Mouse (Mus musculus) heart, embryonic 11.5 days (tissue): ENCODE results near the gene Ubqln4. TPM values are rescaled to one million over a fixed set of nuclear protein-coding genes. Genes with fewer than 3 reads are reported as not detected.

Experiments
- ATAC-seq: fragments of 200-750 bp; cut with Nextera tagmentation; replicated peaks from 2 replicates; pipeline ENCODE4 v1.8.0; 2017; ENCODE audit warnings: moderate library complexity; ENCODE audit not compliant: insufficient number of reproducible peaks, low FRiP score, low TSS enrichment
- H3K27ac ChIP-seq: fragments of 300-500 bp; sonication (generic); 2 replicates; pipeline ENCODE4 v1.5.1; 2014; ENCODE audit warnings: mild to moderate bottlenecking, low read depth, low read length
- H3K27me3 ChIP-seq: fragments of 300-500 bp; sonication (generic); 2 replicates; pipeline ENCODE4 v1.6.1; 2014; ENCODE audit warnings: mild to moderate bottlenecking, low read length, mixed read lengths; ENCODE audit not compliant: control insufficient read depth, insufficient read depth
- H3K36me3 ChIP-seq: fragments of 300-500 bp; sonication (generic); 2 replicates; pipeline ENCODE4 v1.6.1; 2014; ENCODE audit warnings: mild to moderate bottlenecking, low read length, moderate library complexity, mixed read lengths; ENCODE audit not compliant: control insufficient read depth, insufficient read depth
- H3K4me1 ChIP-seq: fragments of 300-500 bp; sonication (generic); 2 replicates; pipeline ENCODE4 v1.6.1; 2014; ENCODE audit warnings: low read length; ENCODE audit not compliant: control insufficient read depth, insufficient read depth
- H3K4me2 ChIP-seq: fragments of 300-500 bp; sonication (generic); 2 replicates; pipeline ENCODE4 v1.6.1; 2014; ENCODE audit warnings: mild to moderate bottlenecking, moderate library complexity
- H3K4me3 ChIP-seq: fragments of 300-500 bp; sonication (generic); 2 replicates; pipeline ENCODE4 v1.5.1; 2014; ENCODE audit warnings: low read depth, low read length
- H3K9ac ChIP-seq: fragments of 300-500 bp; sonication (generic); 2 replicates; pipeline ENCODE4 v1.6.1; 2014; ENCODE audit warnings: mild to moderate bottlenecking, low read depth, low read length, moderate library complexity
- H3K9me3 ChIP-seq: fragments of 300-500 bp; sonication (generic); replicated peaks from 2 replicates; pipeline ENCODE4 v1.6.1; 2016; ENCODE audit warnings: low read length; ENCODE audit not compliant: control insufficient read depth
- WGBS: fragments of 180-500 bp; shearing (Covaris S2); extraction: QIAGEN DNeasy Blood & Tissue Kit; methylation state at CpG from one replicate; pipeline ENCODE4 v1.1.7; 2014; ENCODE audit not compliant: insufficient replicate concordance; 5-methylcytosine and 5-hydroxymethylcytosine counted together
- polyA plus RNA-seq: library from polyadenylated mRNA; unstranded; fragments of >200 nt; fragmentation: Nextera tagmentation; extraction: Ambion mirVana; gene quantifications from 2 replicates; pipeline ENCODE4 v1.2.1, GENCODE M21; 2014

Gene Ubqln4
- polyA plus RNA-seq, 1 experiment from 2014 or later = 48.8 TPM

- peaks cover 24% of the 10 kb centered on the region for H3K36me3 ChIP-seq
- H3K9ac ChIP-seq = peak overlapping the region; percentile 60
- no peaks in the 10 kb centered on the region for H3K27me3 ChIP-seq
- peak; percentile 40 for ATAC-seq
- peak overlapping the region; percentile 85 for H3K4me2 ChIP-seq
- H3K4me3 ChIP-seq = peak overlapping the region; percentile 70
- 4% methylated on average over 64 of the region's 64 CpGs for WGBS
- H3K27ac ChIP-seq = peak overlapping the region; percentile 12
- H3K4me1 ChIP-seq = peaks cover 53% of the 10 kb centered on the region
- no peaks in the 10 kb centered on the region for H3K9me3 ChIP-seq
Measured at GRCm38 (mm10) chr3:88536103-88536930, 17.2 kb upstream of the Ubqln4 start.

- no peak for ATAC-seq
- peak overlapping the region; percentile 12; the same call in 1 of the 2 replicates for H3K27ac ChIP-seq
- H3K36me3 ChIP-seq = peaks cover 24% of the 10 kb centered on the region
- no peaks in the 10 kb centered on the region for H3K27me3 ChIP-seq
- peak overlapping the region; percentile 70 for H3K4me3 ChIP-seq
- peaks cover 53% of the 10 kb centered on the region for H3K4me1 ChIP-seq
- H3K9ac ChIP-seq = peak overlapping the region; percentile 56; the same call in 1 of the 2 replicates
- peak overlapping the region; percentile 85 for H3K4me2 ChIP-seq
- WGBS = 65% methylated on average over 6 of the region's 6 CpGs
- no peaks in the 10 kb centered on the region for H3K9me3 ChIP-seq
Measured at GRCm38 (mm10) chr3:88537146-88537545, 16.4 kb upstream of the Ubqln4 start.

DNA sequence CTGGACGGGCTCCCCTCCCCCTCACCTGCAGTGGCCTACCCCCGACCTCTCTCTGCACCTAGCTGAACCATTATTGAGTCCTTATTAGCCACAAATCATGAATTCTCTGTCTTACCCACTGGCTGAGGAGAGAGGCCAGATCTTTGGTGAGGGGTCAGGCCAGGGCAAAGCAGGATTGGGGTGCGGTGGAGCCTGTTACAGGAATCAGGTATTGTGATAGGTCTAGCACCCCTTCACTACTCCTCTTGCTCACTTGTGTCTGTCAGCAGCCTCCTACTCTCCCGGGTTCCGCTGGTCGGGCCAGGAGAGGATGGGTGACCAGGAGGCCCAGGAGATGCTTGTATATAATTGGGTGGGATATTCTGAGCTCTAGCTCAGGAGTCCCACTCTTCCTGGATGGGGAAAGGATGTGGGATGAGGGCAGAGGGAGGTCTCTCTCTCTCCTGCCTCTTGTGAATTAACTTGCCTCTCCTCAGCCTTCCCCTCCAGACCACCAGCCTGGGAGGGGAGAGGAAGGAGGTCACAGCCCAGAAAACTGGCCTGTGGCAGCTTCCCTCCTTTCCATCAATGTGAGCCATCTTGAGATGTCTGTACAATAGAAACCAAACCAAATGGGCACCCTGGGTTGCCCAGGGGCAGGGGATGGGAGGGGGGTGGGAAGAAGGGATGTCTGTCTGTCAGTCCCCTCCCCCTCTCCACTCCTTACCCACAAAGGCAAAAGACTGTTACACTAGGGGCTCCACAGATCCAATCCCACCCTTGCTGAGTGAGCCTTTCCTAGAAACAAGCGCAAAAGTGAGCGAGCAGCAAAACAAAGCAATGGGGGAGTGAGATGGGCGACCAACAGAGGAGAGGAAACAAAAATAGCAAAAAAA is 15.1 kb upstream of the Ubqln4 start:
- Histone ChIP-seq H3K27ac (no peak overlapping the region), H3K4me3 (no peak overlapping the region), H3K4me1 (peaks cover 50% of the 10 kb centered on the region), H3K27me3 (no peaks in the 10 kb centered on the region), H3K4me2 (0 out of 2 replicates have a peak overlapping the region, but pooled peaks have one; percentile 6), H3K36me3 (peaks cover 24% of the 10 kb centered on the region), H3K9me3 (no peaks in the 10 kb centered on the region), H3K9ac (no peak overlapping the region)
- ATAC-seq = no peak
- 42% methylated on average over 9 of the region's 9 CpGs for WGBS

DNA sequence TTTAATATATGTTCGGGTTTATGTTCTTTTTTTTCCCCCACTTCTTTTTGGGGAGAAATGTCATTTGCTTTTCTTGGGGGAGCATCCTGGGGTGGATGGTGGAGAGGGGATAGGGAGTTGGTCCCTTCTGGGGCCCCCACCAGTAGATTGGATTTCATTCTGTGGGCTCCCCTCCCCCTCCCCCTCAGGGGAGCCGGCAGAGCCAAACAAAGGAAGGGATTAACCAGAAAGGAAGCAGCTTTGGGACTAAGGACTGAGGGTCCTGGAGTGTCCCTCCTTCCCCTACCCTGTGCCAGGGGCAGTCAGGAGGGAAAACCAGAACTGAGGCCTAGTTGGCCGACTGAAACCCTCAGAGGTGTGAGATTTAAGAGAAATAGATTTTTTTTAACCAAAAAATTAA is 14.2 kb upstream of the Ubqln4 start:
- Histone ChIP-seq H3K27ac (no peak overlapping the region), H3K9me3 (no peaks in the 10 kb centered on the region), H3K27me3 (no peaks in the 10 kb centered on the region), H3K9ac (no peak overlapping the region), H3K4me2 (no peak overlapping the region), H3K4me3 (no peak overlapping the region), H3K36me3 (peaks cover 24% of the 10 kb centered on the region), H3K4me1 (peaks cover 41% of the 10 kb centered on the region)
- ATAC-seq = no peak
- 19% methylated on average over 3 of the region's 3 CpGs for WGBS

DNA sequence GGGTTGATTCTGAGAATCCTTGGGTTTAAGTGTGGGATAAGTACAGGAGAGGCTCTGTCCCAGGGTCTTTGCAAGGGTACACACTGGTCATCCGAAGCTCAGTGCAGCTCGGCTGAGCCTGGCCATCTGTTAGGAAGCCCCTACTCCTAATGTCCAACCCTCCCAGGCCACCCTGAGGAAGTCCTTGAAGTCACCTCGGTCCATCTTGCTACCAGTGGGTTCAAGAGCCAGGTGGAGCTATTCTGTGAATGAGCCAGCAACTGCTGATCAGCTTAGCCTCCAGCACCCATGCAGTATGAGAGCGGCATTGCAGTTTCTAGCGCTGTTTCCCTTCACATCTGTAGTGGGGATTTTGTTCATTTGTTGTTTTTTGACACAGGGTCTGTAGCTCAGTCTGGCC is 13.5 kb upstream of the Ubqln4 start:
- Histone ChIP-seq H3K27ac (0 out of 2 replicates have a peak overlapping the region, but pooled peaks have one; percentile 24), H3K4me1 (peaks cover 34% of the 10 kb centered on the region), H3K9ac (no peak overlapping the region), H3K36me3 (peaks cover 24% of the 10 kb centered on the region), H3K27me3 (no peaks in the 10 kb centered on the region), H3K9me3 (no peaks in the 10 kb centered on the region), H3K4me2 (no peak overlapping the region), H3K4me3 (no peak overlapping the region)
- WGBS = 46% methylated on average over 5 of the region's 5 CpGs
- ATAC-seq = no peak

GRCm38 (mm10) chr3:88541622-88542401 is 11.7 kb upstream of the Ubqln4 start:
- H3K4me1 ChIP-seq = peaks cover 17% of the 10 kb centered on the region
- H3K27ac ChIP-seq = no peak overlapping the region
- no peaks in the 10 kb centered on the region for H3K27me3 ChIP-seq
- no peaks in the 10 kb centered on the region for H3K9me3 ChIP-seq
- no peak; the same call in 1 of the 2 replicates for ATAC-seq
- WGBS = 73% methylated on average over 7 of the region's 7 CpGs
- H3K4me3 ChIP-seq = no peak overlapping the region
- H3K9ac ChIP-seq = no peak overlapping the region
- H3K36me3 ChIP-seq = peaks cover 22% of the 10 kb centered on the region
- H3K4me2 ChIP-seq = no peak overlapping the region

GRCm38 (mm10) chr3:88542486-88542885 is 11.1 kb upstream of the Ubqln4 start:
- no peak for ATAC-seq
- H3K27ac ChIP-seq = no peak overlapping the region

GRCm38 (mm10) chr3:88543174-88543573 is 10.4 kb upstream of the Ubqln4 start:
- no peak overlapping the region for H3K27ac ChIP-seq

More at GRCm38 (mm10) chr3:88542486-88542885, 11.1 kb upstream of the Ubqln4 start:
- peaks cover 15% of the 10 kb centered on the region for H3K36me3 ChIP-seq
- H3K27me3 ChIP-seq = no peaks in the 10 kb centered on the region
- H3K9ac ChIP-seq = no peak overlapping the region
- H3K4me3 ChIP-seq = no peak overlapping the region
- H3K4me1 ChIP-seq = peaks cover 12% of the 10 kb centered on the region
- H3K4me2 ChIP-seq = no peak overlapping the region
- WGBS = 67% methylated on average over 4 of the region's 4 CpGs
- H3K9me3 ChIP-seq = no peaks in the 10 kb centered on the region

More at GRCm38 (mm10) chr3:88543174-88543573, 10.4 kb upstream of the Ubqln4 start:
- Histone ChIP-seq H3K4me2 (no peak overlapping the region), H3K4me1 (peaks cover 8% of the 10 kb centered on the region), H3K4me3 (no peak overlapping the region), H3K9me3 (no peaks in the 10 kb centered on the region), H3K9ac (no peak overlapping the region), H3K27me3 (no peaks in the 10 kb centered on the region), H3K36me3 (peaks cover 9% of the 10 kb centered on the region)
- no peak for ATAC-seq
- WGBS = 78% methylated on average over 8 of the region's 8 CpGs
